Mouse (Mus musculus): ENCODE data around the gene Olfr1130.
"Not testable (repeated sequence)": the region's sequence is repeated elsewhere in the genome, so short reads cannot be mapped to it uniquely, and the experiment has no call there.

Olfr1130 gene

GRCm38 (mm10) chr2:87605912-87606311, at the start of gene Olfr1130:
Olfr1130 (plus strand) TSS chr2:87606212.
- DNase-seq (ENCODE audit: low spot score in 2 of 2), result not testable (repeated sequence)

GRCm38 (mm10) chr2:87573602-87574001, 32.4 kb upstream of the Olfr1130 start, which contains the start of gene Olfr1129:
Olfr1129 (plus strand) TSS chr2:87573902.
- DNase-seq (ENCODE audit: low spot score in 2 of 2), result not testable (repeated sequence)

GRCm38 (mm10) chr2:87626804-87627203, 20.8 kb downstream of the Olfr1130 start, which contains the start of gene Olfr1131:
Olfr1131 (plus strand) TSS chr2:87627104.
- no peak for DNase-seq (ENCODE audit: low spot score in 2 of 2)

GRCm38 (mm10) chr2:87637435-87637834, 31.4 kb downstream of the Olfr1130 start, which contains the start of gene Olfr1132:
Olfr1132 (minus strand) TSS chr2:87637535.
- DNase-seq (ENCODE audit: low spot score in 2 of 2), result no peak

- DNase-seq (ENCODE audit: low spot score in 2 of 2), result no peak
These were observed 36.4 kb downstream of the Olfr1130 start for GRCm38 (mm10) chr2:87642441-87642840.

- no peak for DNase-seq (ENCODE audit: low spot score in 2 of 2)
These were observed 41.3 kb downstream of the Olfr1130 start, which contains the start of gene Olfr1133 for GRCm38 (mm10) chr2:87647274-87647673. Olfr1133 (minus strand) TSS chr2:87647374.

- DNase-seq (ENCODE audit: low spot score in 2 of 2), result no peak
These were observed 52.3 kb downstream of the Olfr1130 start, which contains the start of gene Olfr1134 for GRCm38 (mm10) chr2:87658360-87658759. Olfr1134 (minus strand) TSS chr2:87658460.

Measured in frontal cortex, postnatal 14 days (tissue).